Mouse (Mus musculus) ovary, adult 18-20 months (tissue): ENCODE measurements around the gene Btbd1.

Experiments used
- DNase-seq: peaks from one replicate; pipeline ENCODE4 v3.0.0; 2022; ENCODE audit warnings: low spot score, mixed read lengths

Gene Btbd1

GRCm38 (mm10) chr7:81829379-81829894 is at the start of gene Btbd1:
Gene Btbd1, minus strand, starts transcription at chr7:81829431.
- DNase-seq = peak; percentile 75

GRCm38 (mm10) chr7:81875372-81875771 is 46.1 kb upstream of the Btbd1 start:
- DNase-seq = no peak

- no peak for DNase-seq
Measured at GRCm38 (mm10) chr7:81874636-81875035, 45.4 kb upstream of the Btbd1 start.

GRCm38 (mm10) chr7:81873807-81874206 is 44.6 kb upstream of the Btbd1 start:
- no peak for DNase-seq

GRCm38 (mm10) chr7:81872493-81873013 is 43.3 kb upstream of the Btbd1 start:
- no peak for DNase-seq

- peak; percentile 44 for DNase-seq
Measured at GRCm38 (mm10) chr7:81868158-81868557, 38.9 kb upstream of the Btbd1 start.

GRCm38 (mm10) chr7:81867231-81867930 is 38.1 kb upstream of the Btbd1 start:
- DNase-seq = no peak

GRCm38 (mm10) chr7:81865937-81866336 is 36.7 kb upstream of the Btbd1 start:
- no peak for DNase-seq

- no peak for DNase-seq
Measured at GRCm38 (mm10) chr7:81864552-81864951, 35.3 kb upstream of the Btbd1 start.

- no peak for DNase-seq
Measured at GRCm38 (mm10) chr7:81862587-81863583, 33.7 kb upstream of the Btbd1 start.

- DNase-seq = no peak
Measured at GRCm38 (mm10) chr7:81861921-81862320, 32.7 kb upstream of the Btbd1 start.

GRCm38 (mm10) chr7:81861461-81861860 is 32.2 kb upstream of the Btbd1 start:
- DNase-seq = no peak

GRCm38 (mm10) chr7:81860996-81861395 is 31.8 kb upstream of the Btbd1 start:
- no peak for DNase-seq

GRCm38 (mm10) chr7:81860071-81860470 is 30.8 kb upstream of the Btbd1 start:
- no peak for DNase-seq

GRCm38 (mm10) chr7:81858968-81859721 is 29.9 kb upstream of the Btbd1 start, which contains the start of gene Tm6sf1:
Gene Tm6sf1, plus strand, starts transcription at chr7:81859001.
- peak; percentile 56 for DNase-seq

- no peak for DNase-seq
Measured at GRCm38 (mm10) chr7:81858236-81858635, 29.0 kb upstream of the Btbd1 start.

GRCm38 (mm10) chr7:81856221-81856620 is 27.0 kb upstream of the Btbd1 start:
- DNase-seq = no peak

GRCm38 (mm10) chr7:81855694-81856093 is 26.5 kb upstream of the Btbd1 start, which contains the start of gene Gm10160:
Gene Gm10160, minus strand, starts transcription at chr7:81855794.
- no peak for DNase-seq

GRCm38 (mm10) chr7:81854568-81855307 is 25.5 kb upstream of the Btbd1 start:
- DNase-seq = no peak

- no peak for DNase-seq
Measured at GRCm38 (mm10) chr7:81851706-81852105, 22.5 kb upstream of the Btbd1 start.

GRCm38 (mm10) chr7:81850171-81850570 is 20.9 kb upstream of the Btbd1 start:
- DNase-seq = no peak
